Mouse (Mus musculus) liver, embryonic 11.5 days (tissue): Measurements from ENCODE around the gene 1700088E04Rik. TPM values are rescaled to one million over a fixed set of nuclear protein-coding genes. Genes with fewer than 3 reads are reported as not detected.

ENCODE experiments used
- ATAC-seq: fragments of 200-750 bp; cut with Nextera tagmentation; replicated peaks from 2 replicates; pipeline ENCODE4 v1.8.0; 2017; ENCODE audit warnings: moderate number of reproducible peaks, mild to moderate bottlenecking, moderate TSS enrichment, moderate library complexity; ENCODE audit not compliant: low FRiP score
- DNase-seq: peaks from one replicate; pipeline ENCODE4 v3.0.0-alpha.2; 2017; ENCODE audit warnings: low spot score
- H3K27ac ChIP-seq: fragments of 300-500 bp; sonication (generic); 2 replicates; pipeline ENCODE4 v1.5.1; 2014; ENCODE audit warnings: mild to moderate bottlenecking, low read depth, low read length, control low read depth
- H3K27me3 ChIP-seq: fragments of 300-500 bp; sonication (generic); replicated peaks from 2 replicates; pipeline ENCODE4 v1.6.1; 2014; ENCODE audit warnings: low read length, mixed read lengths; ENCODE audit not compliant: control insufficient read depth, insufficient read depth
- H3K36me3 ChIP-seq: fragments of 300-500 bp; sonication (generic); 2 replicates; pipeline ENCODE4 v1.6.1; 2014; ENCODE audit warnings: mild to moderate bottlenecking, low read length, moderate library complexity, mixed read lengths; ENCODE audit not compliant: control insufficient read depth, insufficient read depth
- H3K4me1 ChIP-seq: fragments of 300-500 bp; sonication (generic); replicated peaks from 2 replicates; pipeline ENCODE4 v1.6.1; 2014; ENCODE audit warnings: low read length, mixed read lengths; ENCODE audit not compliant: control insufficient read depth, insufficient read depth
- H3K4me2 ChIP-seq: fragments of 300-500 bp; sonication (generic); 2 replicates; pipeline ENCODE4 v1.6.1; 2014; ENCODE audit warnings: mild to moderate bottlenecking, control low read depth, moderate library complexity
- H3K4me3 ChIP-seq: fragments of 300-500 bp; sonication (generic); 2 replicates; pipeline ENCODE4 v1.5.1; 2014; ENCODE audit warnings: low read depth, low read length, control low read depth
- H3K9ac ChIP-seq: fragments of 300-500 bp; sonication (generic); 2 replicates; pipeline ENCODE4 v1.6.1; 2014; ENCODE audit warnings: low read depth, low read length, control low read depth
- H3K9me3 ChIP-seq: fragments of 300-500 bp; sonication (generic); 2 replicates; pipeline ENCODE4 v1.6.1; 2016; ENCODE audit warnings: low read length, inconsistent platforms, mixed read lengths; ENCODE audit not compliant: control insufficient read depth
- WGBS: fragments of 180-500 bp; shearing (Covaris S2); extraction: QIAGEN DNeasy Blood & Tissue Kit; methylation state at CpG from one replicate; pipeline ENCODE4 v1.1.7; 2014; 5-methylcytosine and 5-hydroxymethylcytosine counted together
- polyA plus RNA-seq: library from polyadenylated mRNA; unstranded; fragments of >200 nt; fragmentation: Nextera tagmentation; extraction: Ambion mirVana; gene quantifications from 2 replicates; pipeline ENCODE4 v1.2.1, GENCODE M21; 2014

1700088E04Rik gene
- polyA plus RNA-seq, 1 experiment from 2014 or later: 1.8 TPM

DNA sequence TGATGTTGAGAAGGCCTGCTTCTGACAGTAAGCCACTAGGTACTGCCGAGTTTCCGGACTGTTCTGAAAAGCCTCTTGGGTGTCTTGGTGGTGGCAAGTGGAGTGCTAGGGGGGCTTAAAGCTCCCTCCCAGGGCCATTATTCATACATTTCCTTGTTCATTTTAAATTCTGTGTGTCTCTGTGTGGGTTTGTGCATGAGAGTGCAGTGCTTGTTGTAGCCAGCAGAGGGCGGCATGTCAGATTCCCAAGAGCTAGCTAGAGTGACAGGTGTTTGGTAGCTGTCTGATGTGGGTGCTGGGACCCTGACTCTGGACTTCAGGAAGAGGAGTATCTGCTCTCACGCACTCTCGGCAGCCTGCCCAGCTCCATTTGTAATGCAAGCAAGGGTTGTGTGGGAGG lies 12.8 kb downstream of the 1700088E04Rik start:
- Histone ChIP-seq H3K4me3 (no peak overlapping the region), H3K36me3 (peaks cover 35% of the 10 kb centered on the region), H3K27me3 (no peaks in the 10 kb centered on the region), H3K4me2 (no peak overlapping the region), H3K27ac (no peak overlapping the region), H3K9ac (no peak overlapping the region), H3K9me3 (no peaks in the 10 kb centered on the region), H3K4me1 (no peaks in the 10 kb centered on the region)
- no peak for DNase-seq
- no peak for ATAC-seq
- 90% methylated on average over 5 of the region's 5 CpGs for WGBS

DNA sequence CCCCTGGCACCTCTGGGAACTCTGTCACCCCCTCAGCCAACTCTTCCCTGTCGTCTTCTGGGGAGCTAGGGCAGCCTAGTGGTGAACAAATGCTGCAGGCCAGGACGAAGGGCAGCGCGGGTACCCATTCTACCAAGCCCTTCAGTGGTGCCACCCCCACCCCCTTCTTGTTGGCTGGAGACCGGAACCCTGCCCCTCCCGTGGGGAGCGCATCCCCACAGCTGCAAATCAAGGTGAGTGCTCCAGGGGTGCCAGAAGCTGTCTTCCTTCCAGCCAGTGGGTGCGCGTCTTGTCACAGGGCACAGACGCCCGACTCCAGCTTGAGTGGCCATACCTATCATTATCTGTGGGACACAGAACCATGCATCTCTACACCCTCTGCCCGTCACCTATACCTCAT lies 14.0 kb downstream of the 1700088E04Rik start:
- Histone ChIP-seq H3K9ac (no peak overlapping the region), H3K4me2 (no peak overlapping the region), H3K27me3 (no peaks in the 10 kb centered on the region), H3K27ac (no peak overlapping the region), H3K4me3 (no peak overlapping the region), H3K36me3 (peaks cover 33% of the 10 kb centered on the region), H3K4me1 (no peaks in the 10 kb centered on the region), H3K9me3 (no peaks in the 10 kb centered on the region)
- ATAC-seq (no peak), DNase-seq (no peak)
- 86% methylated on average over 12 of the region's 12 CpGs for WGBS

DNA sequence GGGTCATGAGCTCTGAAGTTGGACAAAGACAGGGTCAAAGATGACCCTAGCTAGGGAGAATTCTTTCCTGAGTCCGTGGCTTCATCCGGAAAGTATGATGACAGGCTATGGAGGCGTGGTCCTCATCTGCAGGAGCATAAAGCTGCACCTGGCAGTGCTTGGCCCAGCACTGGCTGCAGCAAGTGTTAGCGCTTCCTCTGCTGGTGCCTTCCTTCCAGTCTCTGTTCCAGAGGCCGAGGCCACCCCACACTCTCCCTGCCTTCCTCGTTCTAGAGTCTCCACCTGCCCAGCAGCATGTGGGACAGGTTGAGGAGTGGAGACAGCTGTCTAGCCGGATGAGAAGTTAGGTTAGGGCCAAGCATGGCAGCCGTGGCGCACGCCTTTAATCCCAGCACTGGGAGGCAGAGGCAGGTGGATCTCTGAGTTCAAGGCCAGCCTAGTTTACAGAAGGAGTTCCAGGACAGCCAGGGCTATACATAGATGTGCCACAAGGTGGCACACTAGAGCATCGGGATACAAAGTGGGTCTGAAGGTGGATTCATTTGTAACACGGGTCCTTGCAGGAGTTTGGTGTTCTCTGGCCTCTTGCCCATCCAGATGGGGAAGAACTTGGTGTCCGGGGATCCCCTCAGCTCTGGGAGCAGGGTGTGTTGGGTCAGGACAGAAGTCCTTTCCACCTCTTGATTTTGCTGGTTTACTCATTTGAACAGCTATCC lies 14.7 kb downstream of the 1700088E04Rik start:
- no peak for ATAC-seq
- no peak for DNase-seq
- WGBS: 80% methylated on average over 13 of the region's 13 CpGs

DNA sequence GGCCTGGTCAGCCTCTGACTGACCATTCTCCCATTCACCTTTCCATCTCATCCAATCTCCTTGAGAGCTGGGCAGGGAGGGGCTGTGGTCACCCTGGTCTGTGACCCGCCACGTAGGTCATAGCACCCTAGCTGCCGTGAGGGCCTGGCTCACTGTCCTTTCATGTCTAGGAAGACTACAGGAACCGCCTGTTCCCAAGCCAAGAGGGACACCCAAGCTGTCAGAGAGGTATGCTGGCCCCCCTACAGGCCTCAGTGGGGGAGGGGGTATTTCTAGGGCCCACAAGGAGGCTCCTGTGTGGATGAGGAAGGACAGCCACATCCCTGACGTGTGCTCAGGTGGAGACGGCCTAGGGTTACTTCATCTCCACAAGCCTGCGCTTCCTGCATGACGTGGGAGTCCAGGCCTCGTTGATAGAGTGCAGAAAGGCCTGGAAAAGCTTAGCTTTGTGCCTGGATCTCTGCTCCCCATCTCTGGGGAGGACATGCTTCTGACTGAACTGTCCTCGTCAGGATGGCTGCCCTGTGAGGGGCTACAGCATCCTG lies 16.6 kb downstream of the 1700088E04Rik start:
- H3K27me3 ChIP-seq: no peaks in the 10 kb centered on the region
- no peak overlapping the region for H3K4me2 ChIP-seq
- no peaks in the 10 kb centered on the region for H3K4me1 ChIP-seq
- WGBS: 78% methylated on average over 10 of the region's 10 CpGs
- peaks cover 31% of the 10 kb centered on the region for H3K36me3 ChIP-seq
- H3K9ac ChIP-seq: no peak overlapping the region
- H3K9me3 ChIP-seq: no peaks in the 10 kb centered on the region
- no peak overlapping the region for H3K27ac ChIP-seq
- DNase-seq: no peak
- no peak overlapping the region for H3K4me3 ChIP-seq
- ATAC-seq: no peak

More for the DNA sequence above, 14.7 kb downstream of the 1700088E04Rik start:
- Histone ChIP-seq H3K4me1 (no peaks in the 10 kb centered on the region), H3K9ac (no peak overlapping the region), H3K4me3 (no peak overlapping the region), H3K4me2 (no peak overlapping the region), H3K27me3 (no peaks in the 10 kb centered on the region), H3K36me3 (peaks cover 31% of the 10 kb centered on the region), H3K27ac (no peak overlapping the region), H3K9me3 (no peaks in the 10 kb centered on the region)

DNA sequence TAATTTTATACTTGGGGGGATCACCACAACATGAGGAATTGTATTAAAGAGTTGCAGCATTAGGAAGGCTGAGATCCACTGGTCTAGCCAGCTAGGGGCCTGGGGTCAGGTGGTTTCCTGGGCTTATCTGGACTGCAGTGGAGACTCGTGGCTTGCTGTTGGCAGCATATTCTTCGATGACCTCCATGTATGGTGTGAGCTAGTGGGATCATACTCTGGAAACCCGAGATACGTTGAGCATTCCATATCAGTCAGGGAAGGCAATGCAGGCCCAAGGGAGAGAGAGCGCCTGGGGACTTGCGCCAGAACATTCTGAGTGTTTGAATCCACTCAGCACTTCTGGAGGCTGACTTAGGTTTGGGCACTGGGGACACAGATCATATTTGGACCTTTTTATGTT lies 17.3 kb downstream of the 1700088E04Rik start:
- Histone ChIP-seq H3K4me1 (no peaks in the 10 kb centered on the region), H3K4me3 (no peak overlapping the region), H3K27me3 (no peaks in the 10 kb centered on the region), H3K4me2 (no peak overlapping the region), H3K9ac (no peak overlapping the region), H3K36me3 (peaks cover 31% of the 10 kb centered on the region), H3K27ac (no peak overlapping the region), H3K9me3 (no peaks in the 10 kb centered on the region)
- 73% methylated on average over 6 of the region's 6 CpGs for WGBS
- DNase-seq (no peak), ATAC-seq (no peak)

DNA sequence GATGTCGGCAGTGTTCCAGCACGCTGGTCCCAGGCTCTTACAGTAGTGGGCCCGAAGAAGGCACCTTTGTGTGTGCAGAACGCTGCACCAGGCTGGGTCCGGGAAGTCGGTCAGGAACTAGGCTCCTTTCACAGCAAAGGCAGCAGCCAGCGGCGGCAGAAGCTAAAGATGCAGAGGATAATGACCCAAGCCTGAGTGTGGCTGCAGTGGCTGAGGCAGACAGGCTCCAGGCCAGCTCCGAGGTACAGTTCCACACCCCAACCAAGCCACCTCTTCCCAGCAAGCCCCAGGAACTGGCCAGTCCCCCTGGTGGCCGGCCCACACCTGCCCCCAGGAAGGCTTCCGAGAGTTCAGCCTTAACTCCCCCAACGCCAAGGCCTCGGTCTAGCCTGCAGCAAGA lies 18.5 kb downstream of the 1700088E04Rik start:
- Histone ChIP-seq H3K36me3 (peaks cover 26% of the 10 kb centered on the region), H3K9ac (no peak overlapping the region)

DNA sequence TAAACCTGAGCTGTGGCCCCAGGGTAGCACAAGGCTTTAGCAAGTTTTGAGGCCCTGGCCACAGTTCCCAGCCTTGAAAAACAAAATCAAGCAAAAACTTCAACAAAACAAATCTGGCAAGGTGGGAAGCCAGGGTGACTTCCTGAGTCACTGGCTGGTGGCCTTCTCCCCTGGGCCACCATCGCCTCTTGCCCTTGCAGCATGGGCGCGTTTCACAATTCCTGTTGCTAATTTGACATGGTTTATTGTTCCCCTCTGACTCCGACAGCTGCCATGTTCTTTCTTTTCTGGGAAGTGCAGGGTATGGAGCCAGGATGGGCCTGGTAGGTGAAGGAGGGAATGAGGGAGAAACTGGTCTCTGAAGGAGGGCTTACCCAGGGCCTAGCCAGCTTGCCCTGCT lies 18.9 kb downstream of the 1700088E04Rik start:
- no peaks in the 10 kb centered on the region for H3K4me1 ChIP-seq
- no peaks in the 10 kb centered on the region for H3K27me3 ChIP-seq
- ATAC-seq: no peak
- 78% methylated on average over 4 of the region's 4 CpGs for WGBS
- no peak overlapping the region for H3K4me3 ChIP-seq
- no peak overlapping the region for H3K27ac ChIP-seq
- no peak for DNase-seq
- peaks cover 22% of the 10 kb centered on the region for H3K36me3 ChIP-seq
- H3K4me2 ChIP-seq: no peak overlapping the region
- H3K9ac ChIP-seq: no peak overlapping the region
- H3K9me3 ChIP-seq: no peaks in the 10 kb centered on the region

More for the DNA sequence above, 18.5 kb downstream of the 1700088E04Rik start:
- no peaks in the 10 kb centered on the region for H3K9me3 ChIP-seq
- no peak for ATAC-seq
- no peak overlapping the region for H3K4me2 ChIP-seq
- no peak overlapping the region for H3K4me3 ChIP-seq
- 79% methylated on average over 13 of the region's 13 CpGs for WGBS
- H3K4me1 ChIP-seq: no peaks in the 10 kb centered on the region
- no peak overlapping the region for H3K27ac ChIP-seq
- DNase-seq: no peak
- no peaks in the 10 kb centered on the region for H3K27me3 ChIP-seq

DNA sequence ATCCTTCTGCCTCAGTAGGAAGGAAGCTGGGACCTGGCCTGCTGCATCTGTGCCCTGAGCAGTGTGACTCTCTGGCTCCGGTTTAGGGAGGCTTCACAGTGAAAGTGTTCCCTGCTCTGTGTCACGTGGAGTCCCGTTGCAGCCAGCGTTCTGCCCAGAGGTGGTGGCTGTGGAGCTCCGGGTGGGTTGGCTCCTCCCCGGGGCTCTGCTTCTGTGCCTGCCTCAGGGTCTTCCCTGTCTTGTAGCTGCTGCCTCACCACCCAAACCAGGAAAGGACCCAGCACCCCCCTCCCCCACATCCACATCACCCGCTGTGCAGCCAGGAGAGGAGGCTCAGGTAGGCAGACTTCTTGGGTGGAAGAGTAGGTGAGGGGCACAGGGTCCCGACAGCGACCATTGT lies 21.6 kb downstream of the 1700088E04Rik start:
- H3K36me3 ChIP-seq: peaks cover 20% of the 10 kb centered on the region; the same call in 1 of the 2 replicates
- no peaks in the 10 kb centered on the region for H3K4me1 ChIP-seq
- 75% methylated on average over 9 of the region's 9 CpGs for WGBS
- no peak overlapping the region for H3K4me2 ChIP-seq
- H3K4me3 ChIP-seq: no peak overlapping the region
- no peak overlapping the region for H3K9ac ChIP-seq
- no peak overlapping the region for H3K27ac ChIP-seq
- H3K27me3 ChIP-seq: no peaks in the 10 kb centered on the region
- DNase-seq (no peak), ATAC-seq (no peak)
- H3K9me3 ChIP-seq: no peaks in the 10 kb centered on the region

DNA sequence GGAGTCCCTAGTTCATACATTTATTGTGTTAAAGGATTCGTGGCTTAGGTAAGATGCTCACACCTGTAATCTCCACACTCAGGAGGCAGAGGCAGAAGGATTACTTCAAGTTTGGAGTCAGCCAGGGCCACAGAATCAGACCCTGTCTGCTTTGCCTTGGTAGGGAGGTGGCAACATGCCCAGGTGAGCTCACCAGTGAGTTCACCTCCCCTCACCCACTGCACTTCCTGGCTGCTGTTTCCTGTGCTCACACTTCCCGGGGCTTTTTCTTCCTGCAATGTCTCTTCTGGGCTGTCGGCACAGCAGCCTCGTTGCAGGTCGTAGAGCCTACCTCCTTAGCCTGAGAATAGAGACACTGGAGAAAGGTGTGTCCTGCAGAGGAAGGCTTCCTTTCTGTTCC lies 25.8 kb downstream of the 1700088E04Rik start:
- no peak overlapping the region for H3K4me3 ChIP-seq
- 54% methylated on average over 5 of the region's 5 CpGs for WGBS
- peaks cover 15% of the 10 kb centered on the region for H3K36me3 ChIP-seq

More for the DNA sequence above, 25.8 kb downstream of the 1700088E04Rik start:
- H3K27ac ChIP-seq: no peak overlapping the region
- H3K9ac ChIP-seq: no peak overlapping the region
- no peak for ATAC-seq
- H3K4me1 ChIP-seq: peaks cover 7% of the 10 kb centered on the region
- H3K27me3 ChIP-seq: no peaks in the 10 kb centered on the region
- no peak for DNase-seq
- no peaks in the 10 kb centered on the region for H3K9me3 ChIP-seq
- no peak overlapping the region for H3K4me2 ChIP-seq
